Mouse (Mus musculus) embryo, embryonic 11.5 days (tissue): ENCODE data around the gene Clhc1.
"Not testable (repeated sequence)": the region's sequence is repeated elsewhere in the genome, so short reads cannot be mapped to it uniquely, and the experiment has no call there.

Experiments used
- DNase-seq: peaks from one replicate; pipeline ENCODE4 v3.0.0-alpha.2; 2012; ENCODE audit warnings: low read depth, low spot score

Clhc1 gene

GRCm38 (mm10) chr11:29547752-29548503 lies at the start of gene Clhc1, which contains the start of gene Rps27a:
Gene Clhc1, plus strand, starts transcription at chr11:29547950.
Gene Rps27a, minus strand, starts transcription at chr11:29548109.
- peak; percentile 84 for DNase-seq

- no peak for DNase-seq
Observed at GRCm38 (mm10) chr11:29503948-29504893, 43.5 kb upstream of the Clhc1 start.

GRCm38 (mm10) chr11:29504899-29505625 lies 42.7 kb upstream of the Clhc1 start:
- DNase-seq: no peak

GRCm38 (mm10) chr11:29509421-29509820 lies 38.3 kb upstream of the Clhc1 start:
- DNase-seq: no peak

- DNase-seq: no peak
Observed at GRCm38 (mm10) chr11:29512818-29513535, 34.8 kb upstream of the Clhc1 start.

- no peak for DNase-seq
Observed at GRCm38 (mm10) chr11:29514325-29514681, 33.4 kb upstream of the Clhc1 start.

GRCm38 (mm10) chr11:29514682-29515412 lies 32.9 kb upstream of the Clhc1 start, which contains the start of gene Prorsd1:
Gene Prorsd1, minus strand, starts transcription at chr11:29515033.
- peak; percentile 85 for DNase-seq

GRCm38 (mm10) chr11:29525988-29526794 lies 21.6 kb upstream of the Clhc1 start, which contains the start of gene Mtif2:
Gene Mtif2, plus strand, starts transcription at chr11:29526408.
- DNase-seq: peak; percentile 71

GRCm38 (mm10) chr11:29538201-29538600 lies 9.5 kb upstream of the Clhc1 start:
- no peak for DNase-seq

- no peak for DNase-seq
Observed at GRCm38 (mm10) chr11:29544225-29544945, 3.4 kb upstream of the Clhc1 start.

- DNase-seq: not testable (repeated sequence)
Observed at GRCm38 (mm10) chr11:29545150-29545752, 2.5 kb upstream of the Clhc1 start.

- DNase-seq: not testable (repeated sequence)
Observed at GRCm38 (mm10) chr11:29546297-29546696, 1.5 kb upstream of the Clhc1 start.

GRCm38 (mm10) chr11:29546762-29547161 lies 988 bp upstream of the Clhc1 start:
- DNase-seq: no peak

- DNase-seq: no peak
Observed at GRCm38 (mm10) chr11:29547249-29547751, 450 bp upstream of the Clhc1 start.

GRCm38 (mm10) chr11:29548504-29549424 lies 1.0 kb downstream of the Clhc1 start:
- no peak for DNase-seq

- no peak for DNase-seq
Observed at GRCm38 (mm10) chr11:29549425-29549778, 1.7 kb downstream of the Clhc1 start.

GRCm38 (mm10) chr11:29560452-29560851 lies 12.7 kb downstream of the Clhc1 start:
- no peak for DNase-seq
